Mouse (Mus musculus): ENCODE data around the gene Chaf1a.
"Not testable (repeated sequence)": the region's sequence is repeated elsewhere in the genome, so short reads cannot be mapped to it uniquely, and the experiment has no call there.

Chaf1a gene

GRCm38 (mm10) chr17:56106436-56106835 is 66.2 kb downstream of the Chaf1a start:
- in situ Hi-C loops (cut with MboI; ENCODE audit: low pct_unique_long_range_greater_than_20kb in 1 of 2, low sequenced_read_pairs in 2 of 2, unreplicated experiment in 1 of 2): not testable (repeated sequence)

GRCm38 (mm10) chr17:56106981-56107380 is 66.7 kb downstream of the Chaf1a start:
- in situ Hi-C loops (cut with MboI; ENCODE audit: low pct_unique_long_range_greater_than_20kb in 1 of 2, low sequenced_read_pairs in 2 of 2, unreplicated experiment in 1 of 2): no loop called here

GRCm38 (mm10) chr17:56107736-56108135 is 67.5 kb downstream of the Chaf1a start:
- in situ Hi-C loops (cut with MboI; ENCODE audit: low pct_unique_long_range_greater_than_20kb in 1 of 2, low sequenced_read_pairs in 2 of 2, unreplicated experiment in 1 of 2): no loop called here

GRCm38 (mm10) chr17:56108334-56109044 is 68.2 kb downstream of the Chaf1a start:
- in situ Hi-C loops (cut with MboI; ENCODE audit: low pct_unique_long_range_greater_than_20kb in 1 of 2, low sequenced_read_pairs in 2 of 2, unreplicated experiment in 1 of 2): no loop called here

- in situ Hi-C loops (cut with MboI; ENCODE audit: low pct_unique_long_range_greater_than_20kb in 1 of 2, low sequenced_read_pairs in 2 of 2, unreplicated experiment in 1 of 2): no loop called here
Observed at GRCm38 (mm10) chr17:56109219-56110051, 69.2 kb downstream of the Chaf1a start, which contains the start of gene Plin4. TSS of gene Plin4 (minus strand) at chr17:56109803.

- in situ Hi-C loops (cut with MboI; ENCODE audit: low pct_unique_long_range_greater_than_20kb in 1 of 2, low sequenced_read_pairs in 2 of 2, unreplicated experiment in 1 of 2): no loop called here
Observed at GRCm38 (mm10) chr17:56110571-56110970, 70.3 kb downstream of the Chaf1a start.

- in situ Hi-C loops (cut with MboI; ENCODE audit: low pct_unique_long_range_greater_than_20kb in 1 of 2, low sequenced_read_pairs in 2 of 2, unreplicated experiment in 1 of 2): no loop called here
Observed at GRCm38 (mm10) chr17:56111021-56111420, 70.8 kb downstream of the Chaf1a start.

GRCm38 (mm10) chr17:56111864-56112263 is 71.6 kb downstream of the Chaf1a start:
- in situ Hi-C loops (cut with MboI; ENCODE audit: low pct_unique_long_range_greater_than_20kb in 1 of 2, low sequenced_read_pairs in 2 of 2, unreplicated experiment in 1 of 2): no loop called here

- in situ Hi-C loops (cut with MboI; ENCODE audit: low pct_unique_long_range_greater_than_20kb in 1 of 2, low sequenced_read_pairs in 2 of 2, unreplicated experiment in 1 of 2): no loop called here
Observed at GRCm38 (mm10) chr17:56112743-56113142, 72.5 kb downstream of the Chaf1a start.

- in situ Hi-C loops (cut with MboI; ENCODE audit: low pct_unique_long_range_greater_than_20kb in 1 of 2, low sequenced_read_pairs in 2 of 2, unreplicated experiment in 1 of 2): no loop called here
Observed at GRCm38 (mm10) chr17:56116193-56116592, 76.0 kb downstream of the Chaf1a start.

GRCm38 (mm10) chr17:56117251-56117710 is 77.0 kb downstream of the Chaf1a start, which contains the start of gene Plin5:
TSS of gene Plin5 (minus strand) at chr17:56117596.
- in situ Hi-C loops (cut with MboI; ENCODE audit: low pct_unique_long_range_greater_than_20kb in 1 of 2, low sequenced_read_pairs in 2 of 2, unreplicated experiment in 1 of 2): no loop called here

- in situ Hi-C loops (cut with MboI; ENCODE audit: low pct_unique_long_range_greater_than_20kb in 1 of 2, low sequenced_read_pairs in 2 of 2, unreplicated experiment in 1 of 2): no loop called here
Observed at GRCm38 (mm10) chr17:56119431-56119830, 79.2 kb downstream of the Chaf1a start.

- in situ Hi-C loops (cut with MboI; ENCODE audit: low pct_unique_long_range_greater_than_20kb in 1 of 2, low sequenced_read_pairs in 2 of 2, unreplicated experiment in 1 of 2): no loop called here
Observed at GRCm38 (mm10) chr17:56119981-56120880, 80.0 kb downstream of the Chaf1a start.

GRCm38 (mm10) chr17:56121826-56122225 is 81.6 kb downstream of the Chaf1a start, which contains the start of gene Lrg1:
TSS of gene Lrg1 (minus strand) at chr17:56122001.
- in situ Hi-C loops (cut with MboI; ENCODE audit: low pct_unique_long_range_greater_than_20kb in 1 of 2, low sequenced_read_pairs in 2 of 2, unreplicated experiment in 1 of 2): no loop called here

Measured in mouse embryonic stem cell (cell line).